Mouse (Mus musculus): ENCODE measurements around the gene Gm17416. TPM values are rescaled to one million over a fixed set of nuclear protein-coding genes. Genes with fewer than 3 reads are reported as not detected.

The Gm17416 gene
- polyA plus RNA-seq (2012; rRNA removed): under 0.01 and 893 TPM in 2 replicates

GRCm38 (mm10) chr2:152569038-152569437 is at the start of gene Gm17416:
Gene Gm17416 (plus strand): TSS chr2:152569338.
- DNase-seq (ENCODE audit: low read depth): no peak

- no peak for DNase-seq (ENCODE audit: low read depth)
Measured at GRCm38 (mm10) chr2:152539944-152540710, 29.0 kb upstream of the Gm17416 start, which contains the start of gene Defb29. Gene Defb29 (minus strand): TSS chr2:152540098.

GRCm38 (mm10) chr2:152541979-152542378 is 27.2 kb upstream of the Gm17416 start:
- no peak for DNase-seq (ENCODE audit: low read depth)

GRCm38 (mm10) chr2:152542897-152543296 is 26.2 kb upstream of the Gm17416 start:
- DNase-seq (ENCODE audit: low read depth): no peak

GRCm38 (mm10) chr2:152543478-152543877 is 25.7 kb upstream of the Gm17416 start:
- DNase-seq (ENCODE audit: low read depth): no peak

- no peak for DNase-seq (ENCODE audit: low read depth)
Measured at GRCm38 (mm10) chr2:152544691-152545090, 24.4 kb upstream of the Gm17416 start.

- no peak for DNase-seq (ENCODE audit: low read depth)
Measured at GRCm38 (mm10) chr2:152548124-152548523, 21.0 kb upstream of the Gm17416 start.

GRCm38 (mm10) chr2:152553774-152554423 is 15.2 kb upstream of the Gm17416 start:
- no peak for DNase-seq (ENCODE audit: low read depth)

- DNase-seq (ENCODE audit: low read depth): no peak
Measured at GRCm38 (mm10) chr2:152556655-152557054, 12.5 kb upstream of the Gm17416 start.

- DNase-seq (ENCODE audit: low read depth): no peak
Measured at GRCm38 (mm10) chr2:152569881-152570280, 743 bp downstream of the Gm17416 start.

GRCm38 (mm10) chr2:152570313-152570712 is 1.2 kb downstream of the Gm17416 start:
- no peak for DNase-seq (ENCODE audit: low read depth)

- DNase-seq (ENCODE audit: low read depth): no peak
Measured at GRCm38 (mm10) chr2:152572114-152572794, 3.1 kb downstream of the Gm17416 start, which contains the start of gene Defb21. Gene Defb21 (plus strand): TSS chr2:152572744.

- DNase-seq (ENCODE audit: low read depth): no peak
Measured at GRCm38 (mm10) chr2:152573484-152573883, 4.3 kb downstream of the Gm17416 start.

GRCm38 (mm10) chr2:152580107-152580506 is 11.0 kb downstream of the Gm17416 start, which contains the start of gene Defb19:
Gene Defb19 (minus strand): TSS chr2:152580312.
- DNase-seq (ENCODE audit: low read depth): no peak

- no peak for DNase-seq (ENCODE audit: low read depth)
Measured at GRCm38 (mm10) chr2:152580612-152581011, 11.5 kb downstream of the Gm17416 start.

- no peak for DNase-seq (ENCODE audit: low read depth)
Measured at GRCm38 (mm10) chr2:152586926-152587560, 17.9 kb downstream of the Gm17416 start.

GRCm38 (mm10) chr2:152588450-152588849 is 19.3 kb downstream of the Gm17416 start:
- no peak for DNase-seq (ENCODE audit: low read depth)

- no peak for DNase-seq (ENCODE audit: low read depth)
Measured at GRCm38 (mm10) chr2:152589021-152589420, 19.9 kb downstream of the Gm17416 start.

- DNase-seq (ENCODE audit: low read depth): no peak
Measured at GRCm38 (mm10) chr2:152599299-152599698, 30.2 kb downstream of the Gm17416 start, which contains the start of gene Defb45. Gene Defb45 (minus strand): TSS chr2:152599399.

- DNase-seq (ENCODE audit: low read depth): no peak
Measured at GRCm38 (mm10) chr2:152600076-152600475, 30.9 kb downstream of the Gm17416 start.

GRCm38 (mm10) chr2:152601275-152601960 is 32.3 kb downstream of the Gm17416 start:
- no peak for DNase-seq (ENCODE audit: low read depth)

Data from gonadal fat pad, adult 2 months (tissue).